8 mouse cellular contexts compared by ENCODE assay signal in genomic region chr11:26961336-26961980, GRCm38 (mm10).
DNase-seq lines count a peak whose midpoint lies in the region; ATAC-seq and TF ChIP-seq lines count a peak whose summit lies in the region.

No protein-coding gene starts in this region.

- H3K27me3 ChIP-seq in C2C12 (ENCODE audit: control insufficient read depth, insufficient read depth, insufficient read length) = no peaks in the 10 kb centered on the region
- H3K27me3 ChIP-seq in forebrain, embryonic 10.5 days (ENCODE audit: poor library complexity, severe bottlenecking) = peaks cover 33% of the 10 kb centered on the region
- H3K27me3 ChIP-seq in heart, embryonic 15.5 days = no peaks in the 10 kb centered on the region
- H3K27me3 ChIP-seq in liver, embryonic 13.5 days = no peaks in the 10 kb centered on the region
- H3K27me3 ChIP-seq in neural tube, embryonic 13.5 days = no peaks in the 10 kb centered on the region

- H3K4me1 ChIP-seq in forebrain, embryonic 10.5 days = peaks cover 32% of the 10 kb centered on the region
- peaks cover 21% of the 10 kb centered on the region for H3K4me1 ChIP-seq in heart, embryonic 15.5 days (replicated peaks)
- no peaks in the 10 kb centered on the region for H3K4me1 ChIP-seq in liver, embryonic 13.5 days (replicated peaks)
- H3K4me1 ChIP-seq in neural tube, embryonic 13.5 days (replicated peaks) = peaks cover 14% of the 10 kb centered on the region

- TF ChIP-seq CTCF in C2C12 (IDR thresholded peaks at IDR 0.05; ENCODE audit: control insufficient read depth, insufficient read depth, insufficient read length) = peak; percentile 82

- peak; percentile 79 for DNase-seq in brain, embryonic 18.5 days (ENCODE audit: low read depth, low spot score)
- DNase-seq in forebrain, embryonic 10.5 days (ENCODE audit: extremely low spot score, low spot score) = peak; percentile 92
- peak; percentile 84 for DNase-seq in kidney, postnatal 14 days
- DNase-seq in liver, embryonic 13.5 days = peak; percentile 34
- DNase-seq in telencephalon, adult 2 months (ENCODE audit: low read depth, low spot score) = peak; percentile 63

- H3K79me2 ChIP-seq in C2C12 (ENCODE audit: control insufficient read depth, insufficient read depth) = no peaks in the 10 kb centered on the region

- H3K36me3 ChIP-seq in C2C12 (ENCODE audit: control insufficient read depth, insufficient read depth) = no peaks in the 10 kb centered on the region
- no peaks in the 10 kb centered on the region for H3K36me3 ChIP-seq in forebrain, embryonic 10.5 days (replicated peaks)
- no peaks in the 10 kb centered on the region for H3K36me3 ChIP-seq in heart, embryonic 15.5 days
- no peaks in the 10 kb centered on the region for H3K36me3 ChIP-seq in liver, embryonic 13.5 days
- H3K36me3 ChIP-seq in neural tube, embryonic 13.5 days = no peaks in the 10 kb centered on the region

- H3K9me3 ChIP-seq in forebrain, embryonic 10.5 days = no peaks in the 10 kb centered on the region; the same call in 1 of the 2 replicates
- no peaks in the 10 kb centered on the region for H3K9me3 ChIP-seq in heart, embryonic 15.5 days (replicated peaks)
- no peaks in the 10 kb centered on the region for H3K9me3 ChIP-seq in liver, embryonic 13.5 days (replicated peaks)
- no peaks in the 10 kb centered on the region for H3K9me3 ChIP-seq in neural tube, embryonic 13.5 days

- no peak overlapping the region for H3ac ChIP-seq in C2C12 (ENCODE audit: control insufficient read depth, insufficient read length, low read depth)

- no peak overlapping the region for H3K9ac ChIP-seq in heart, embryonic 15.5 days
- no peak overlapping the region for H3K9ac ChIP-seq in liver, embryonic 13.5 days
- H3K9ac ChIP-seq in neural tube, embryonic 13.5 days = no peak overlapping the region

- peak overlapping the region; percentile 39 for H3K4me2 ChIP-seq in heart, embryonic 15.5 days
- no peak overlapping the region for H3K4me2 ChIP-seq in liver, embryonic 13.5 days
- H3K4me2 ChIP-seq in neural tube, embryonic 13.5 days = peak overlapping the region; percentile 42

- 4% methylated on average over 5 of the region's 5 CpGs for WGBS in forebrain, embryonic 10.5 days
- 12% methylated on average over 5 of the region's 5 CpGs for WGBS in heart, embryonic 15.5 days
- 15% methylated on average over 5 of the region's 5 CpGs for WGBS in liver, embryonic 13.5 days (ENCODE audit: insufficient replicate concordance)
- 0% methylated on average over 5 of the region's 5 CpGs for WGBS in neural tube, embryonic 13.5 days

- peak overlapping the region; percentile 77 for H3K27ac ChIP-seq in forebrain, embryonic 10.5 days
- H3K27ac ChIP-seq in heart, embryonic 15.5 days = no peak overlapping the region
- H3K27ac ChIP-seq in liver, embryonic 13.5 days = no peak overlapping the region
- H3K27ac ChIP-seq in neural tube, embryonic 13.5 days (replicated peaks) = peak overlapping the region; percentile 52; the same call in 1 of the 2 replicates

- no peak overlapping the region for H3K4me3 ChIP-seq in C2C12 (ENCODE audit: insufficient read depth, poor library complexity, severe bottlenecking)
- H3K4me3 ChIP-seq in forebrain, embryonic 10.5 days = peak overlapping the region; percentile 6; the same call in 1 of the 2 replicates
- H3K4me3 ChIP-seq in heart, embryonic 15.5 days = no peak overlapping the region
- H3K4me3 ChIP-seq in liver, embryonic 13.5 days (replicated peaks) = no peak overlapping the region
- H3K4me3 ChIP-seq in neural tube, embryonic 13.5 days = no peak overlapping the region

- no peaks in the 10 kb centered on the region for H3K79me3 ChIP-seq in C2C12 (ENCODE audit: low read depth)

- peak; percentile 90 for ATAC-seq in heart, embryonic 15.5 days (replicated peaks; ENCODE audit: insufficient number of reproducible peaks, insufficient read depth, low FRiP score, low read depth)
- ATAC-seq in liver, embryonic 13.5 days (ENCODE audit: low read depth) = peak; percentile 63; the same call in 1 of the 2 replicates
- ATAC-seq in neural tube, embryonic 13.5 days (ENCODE audit: low read depth) = peak; percentile 98

TF ChIP-seq in C2C12, 6 proteins besides CTCF, POLR2A, EP300 and RAD21:
- no peak for TF ChIP-seq CEBPB (IDR thresholded peaks at IDR 0.05; ENCODE audit: low read depth)
- TF ChIP-seq FOSL1 (IDR thresholded peaks at IDR 0.05; ENCODE audit: insufficient read depth, low read length, poor library complexity, severe bottlenecking) = no peak
- TF ChIP-seq MAX (IDR thresholded peaks at IDR 0.05) = no peak
- no peak for TF ChIP-seq MYOG (IDR thresholded peaks at IDR 0.05; ENCODE audit: control insufficient read depth, extremely low read depth, insufficient read length)
- no peak for TF ChIP-seq MYOD1 (IDR thresholded peaks at IDR 0.05; ENCODE audit: control insufficient read depth, insufficient read length, low read depth)
- no peak for TF ChIP-seq USF1 (IDR thresholded peaks at IDR 0.05; ENCODE audit: low read depth)

Comparison
In these comparisons a context has a peak if more than half of its experiments do, and no peak if none do; other contexts are left out.
1. DNase-seq: peak in every context shown above with its lines; median percentile 92 in forebrain, embryonic 10.5 days; 84 in kidney, postnatal 14 days; 79 in brain, embryonic 18.5 days; 63 in telencephalon, adult 2 months; 34 in liver, embryonic 13.5 days.
2. H3K27ac ChIP-seq: peak in forebrain, embryonic 10.5 days (single experiment) and neural tube, embryonic 13.5 days (single experiment); none in heart, embryonic 15.5 days (single experiment) and liver, embryonic 13.5 days (single experiment).
3. Peak in every context shown above with its lines, with median percentiles within 50 percentile points of each other: ATAC-seq.